Mouse (Mus musculus) liver, adult 2 months (tissue): ENCODE data around the gene Abhd10. TPM values are rescaled to one million over a fixed set of nuclear protein-coding genes. Genes with fewer than 3 reads are reported as not detected.
A peak's percentile ranks its signal among the peaks of the same experiment; 100 is the strongest.

Source experiments
- DNase-seq: peaks from one replicate; pipeline ENCODE4 v3.0.0-alpha.2; 2011; ENCODE audit warnings: low read depth, low spot score; ENCODE audit errors: extremely low read depth
- H3K27ac ChIP-seq: fragments of 200-500 bp; replicated peaks from 2 replicates; pipeline ENCODE4 v1.5.1; 2012; ENCODE audit warnings: low read depth, mild to moderate bottlenecking, control low read depth, inconsistent platforms, low read length; ENCODE audit not compliant: insufficient read depth
- H3K27me3 ChIP-seq: fragments of 200-500 bp; 2 replicates; pipeline ENCODE4 v1.6.1; 2012; ENCODE audit warnings: mild to moderate bottlenecking, moderate library complexity, low read length, inconsistent platforms; ENCODE audit not compliant: control insufficient read depth, insufficient read depth
- H3K36me3 ChIP-seq: fragments of 200-500 bp; 2 replicates; pipeline ENCODE4 v1.6.1; 2012; ENCODE audit warnings: low read length, inconsistent platforms; ENCODE audit not compliant: control insufficient read depth, insufficient read depth
- H3K4me1 ChIP-seq: fragments of 200-500 bp; 2 replicates; pipeline ENCODE4 v1.6.1; 2011; ENCODE audit warnings: low read length; ENCODE audit not compliant: control insufficient read depth, insufficient read depth
- H3K4me3 ChIP-seq: fragments of 200-500 bp; 2 replicates; pipeline ENCODE4 v1.5.1; 2011; ENCODE audit warnings: low read depth, mild to moderate bottlenecking, control low read depth, low read length, moderate library complexity; ENCODE audit not compliant: insufficient read depth
- H3K79me2 ChIP-seq: fragments of 200-500 bp; 2 replicates; pipeline ENCODE4 v1.6.1; 2012; ENCODE audit warnings: inconsistent platforms, mild to moderate bottlenecking, low read length, moderate library complexity; ENCODE audit not compliant: control insufficient read depth, insufficient read depth
- H3K9ac ChIP-seq: fragments of 200-500 bp; 2 replicates; pipeline ENCODE4 v1.6.1; 2012; ENCODE audit warnings: low read depth, mild to moderate bottlenecking, control low read depth, inconsistent platforms, low read length
- CTCF ChIP-seq: fragments of 200-500 bp; IDR thresholded peaks from 2 replicates; pipeline ENCODE4 v1.5.1; 2011; ENCODE audit warnings: low read depth, low read length, control low read depth
- POLR2A ChIP-seq: fragments of 200-500 bp; IDR thresholded peaks from 2 replicates; pipeline ENCODE4 v1.6.1; 2011; ENCODE audit warnings: low read length, control low read depth; ENCODE audit not compliant: insufficient read depth; ENCODE audit errors: extremely low read depth
- WGBS: fragments of 180-500 bp; shearing (Covaris S2); methylation state at CpG from one replicate; pipeline ENCODE4 v1.1.7; 2018; 5-methylcytosine and 5-hydroxymethylcytosine counted together
- polyA plus RNA-seq: library from polyadenylated mRNA; depleted of rRNA; stranded (reverse); fragments of >200 nt; gene quantifications from 2 replicates; pipeline ENCODE4 v1.2.3, GENCODE M21; 2012; rRNA removed
- total RNA-seq: library from RNA; depleted of rRNA; stranded (reverse); fragments of >200 nt; gene quantifications from 2 replicates; pipeline ENCODE4 v1.2.3, GENCODE M21; 2014; rRNA removed

Abhd10 gene
- total and polyA plus RNA-seq, 2 experiments: 4.6 to 5.1 TPM

DNA sequence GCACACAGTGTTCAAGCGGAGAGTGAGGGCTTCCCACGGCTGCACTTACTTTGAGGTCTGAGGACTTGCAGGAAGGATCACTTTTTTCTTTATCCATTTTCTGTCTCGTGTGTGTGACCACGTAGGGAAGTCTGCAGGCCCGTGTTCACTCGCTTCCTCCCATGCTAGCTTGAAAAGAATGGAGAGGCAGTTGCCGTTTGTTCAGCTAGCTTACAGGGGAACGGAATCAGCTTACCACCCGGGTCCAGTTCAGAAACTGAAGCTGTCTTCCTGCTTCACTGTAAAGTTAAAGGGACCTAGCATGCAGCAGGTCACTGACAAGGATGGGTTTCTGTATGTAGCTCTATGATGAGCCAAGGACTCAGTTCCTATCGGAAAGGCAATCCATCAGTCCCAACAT is 49.2 kb downstream of the Abhd10 start, which contains the start of gene Tmprss7:
TSS of gene Tmprss7 (minus strand) at position 101 of the 400 bp plus-strand sequence.
- TF ChIP-seq POLR2A (no peak), CTCF (no peak)
- Histone ChIP-seq H3K27me3 (no peaks in the 10 kb centered on the region), H3K36me3 (no peaks in the 10 kb centered on the region), H3K79me2 (no peaks in the 10 kb centered on the region), H3K9ac (no peak within 1 kb of the TSS), H3K4me3 (no peak within 1 kb of the TSS), H3K4me1 (no peaks in the 10 kb centered on the region), H3K27ac (no peak within 1 kb of the TSS)
- DNase-seq: no peak
- 73% methylated on average over 10 of the region's 10 CpGs for WGBS

DNA sequence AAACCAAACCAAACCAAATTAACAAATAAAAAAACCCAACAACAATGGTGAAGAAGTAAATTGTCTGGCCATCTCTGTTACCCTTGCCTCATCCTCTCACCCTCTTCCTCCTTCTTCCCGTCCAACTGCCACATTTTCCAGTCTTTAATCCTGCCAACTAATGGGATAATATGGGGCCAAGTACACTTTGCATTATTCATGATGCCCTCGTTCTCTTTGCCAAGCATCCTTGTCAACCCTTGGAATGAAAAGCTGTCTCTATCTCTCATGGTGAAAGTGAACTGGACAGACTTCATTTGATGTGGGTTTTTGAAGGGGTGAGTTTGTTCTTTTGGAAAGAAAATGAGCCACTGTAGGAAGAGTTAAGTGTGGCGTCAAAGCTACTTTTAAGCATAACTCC is 49.9 kb downstream of the Abhd10 start:
- no peak overlapping the region for H3K9ac ChIP-seq
- 78% methylated on average over 3 of the region's 3 CpGs for WGBS
- no peak for TF ChIP-seq POLR2A
- no peak for TF ChIP-seq CTCF
- H3K36me3 ChIP-seq: no peaks in the 10 kb centered on the region
- H3K27ac ChIP-seq: no peak overlapping the region
- no peak overlapping the region for H3K4me3 ChIP-seq
- H3K27me3 ChIP-seq: no peaks in the 10 kb centered on the region
- H3K4me1 ChIP-seq: no peaks in the 10 kb centered on the region
- no peaks in the 10 kb centered on the region for H3K79me2 ChIP-seq
- no peak for DNase-seq

DNA sequence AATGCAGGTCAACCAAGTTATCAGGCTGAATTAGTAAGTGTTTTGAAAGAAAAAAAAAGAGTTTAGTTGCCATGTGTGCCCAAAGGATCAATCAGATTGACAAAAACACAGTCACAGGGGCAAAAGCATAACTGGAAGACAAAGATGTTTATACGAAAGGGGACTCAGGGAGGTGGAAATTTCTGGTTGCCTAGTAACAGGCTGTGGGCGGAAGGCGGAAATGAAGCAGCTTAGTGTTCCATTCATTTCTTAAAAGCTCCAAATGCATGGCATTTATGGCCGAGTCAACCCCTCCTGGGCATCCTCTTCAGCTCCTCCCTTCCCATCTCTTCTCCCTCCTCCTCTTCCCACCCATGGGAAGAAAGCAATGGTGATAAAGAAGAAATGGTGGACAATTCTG is 52.6 kb downstream of the Abhd10 start:
- no peak overlapping the region for H3K27ac ChIP-seq
- DNase-seq: no peak
- 76% methylated on average over 4 of the region's 4 CpGs for WGBS
- H3K9ac ChIP-seq: no peak overlapping the region
- TF ChIP-seq POLR2A: no peak
- TF ChIP-seq CTCF: no peak
- H3K4me3 ChIP-seq: no peak overlapping the region
- H3K4me1 ChIP-seq: no peaks in the 10 kb centered on the region
- H3K27me3 ChIP-seq: no peaks in the 10 kb centered on the region
- no peaks in the 10 kb centered on the region for H3K36me3 ChIP-seq
- H3K79me2 ChIP-seq: no peaks in the 10 kb centered on the region

DNA sequence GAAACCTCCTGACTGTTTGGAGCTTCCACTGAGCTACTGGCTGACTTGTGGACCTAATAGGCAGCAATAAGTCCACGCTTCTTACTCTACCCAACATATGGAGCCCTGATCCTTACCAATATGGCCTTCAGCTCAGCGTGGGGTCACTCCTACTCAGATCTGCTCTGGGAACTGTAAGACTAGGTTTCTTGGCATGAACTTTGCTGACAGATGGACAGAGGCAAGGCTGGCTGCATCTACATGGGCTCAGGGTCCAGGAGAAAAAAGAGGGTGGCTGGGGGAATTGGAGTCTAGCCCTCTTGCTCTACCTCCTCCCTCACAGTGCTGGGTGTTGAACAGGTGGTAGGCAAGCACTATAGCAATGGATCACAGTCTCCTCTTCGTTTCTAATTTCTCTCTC is 55.9 kb downstream of the Abhd10 start:
- no peak overlapping the region for H3K4me3 ChIP-seq
- no peak for DNase-seq
- WGBS: 68% methylated on average over 3 of the region's 3 CpGs
- H3K4me1 ChIP-seq: no peaks in the 10 kb centered on the region
- TF ChIP-seq POLR2A: no peak
- no peaks in the 10 kb centered on the region for H3K36me3 ChIP-seq
- H3K27ac ChIP-seq: no peak overlapping the region
- no peaks in the 10 kb centered on the region for H3K79me2 ChIP-seq
- no peaks in the 10 kb centered on the region for H3K27me3 ChIP-seq
- H3K9ac ChIP-seq: no peak overlapping the region

DNA sequence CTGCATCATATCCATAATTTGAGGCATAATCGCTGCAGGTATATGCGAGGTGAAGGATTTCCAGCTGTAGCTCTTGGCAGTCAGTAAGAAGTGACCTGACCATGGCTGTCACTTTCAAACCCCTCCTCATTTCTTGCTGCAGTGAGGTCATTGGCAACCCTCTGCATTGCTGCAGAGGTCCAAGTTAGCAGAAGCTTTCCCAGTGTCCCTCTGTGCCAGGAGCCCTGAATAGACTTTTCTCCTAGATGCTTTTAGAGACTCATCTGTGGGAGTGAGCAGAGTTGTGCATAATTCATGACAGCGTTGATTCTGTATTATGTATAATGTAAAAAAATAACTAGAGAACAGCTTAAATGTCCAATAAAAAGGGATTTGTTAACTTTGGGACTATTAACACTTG is 57.5 kb downstream of the Abhd10 start:
- H3K36me3 ChIP-seq: no peaks in the 10 kb centered on the region
- no peaks in the 10 kb centered on the region for H3K27me3 ChIP-seq
- H3K27ac ChIP-seq: no peak overlapping the region
- no peak overlapping the region for H3K4me3 ChIP-seq
- 68% methylated on average over 3 of the region's 3 CpGs for WGBS
- DNase-seq: no peak
- no peaks in the 10 kb centered on the region for H3K79me2 ChIP-seq
- H3K9ac ChIP-seq: no peak overlapping the region
- no peaks in the 10 kb centered on the region for H3K4me1 ChIP-seq
- no peak for TF ChIP-seq POLR2A
- TF ChIP-seq CTCF: no peak

DNA sequence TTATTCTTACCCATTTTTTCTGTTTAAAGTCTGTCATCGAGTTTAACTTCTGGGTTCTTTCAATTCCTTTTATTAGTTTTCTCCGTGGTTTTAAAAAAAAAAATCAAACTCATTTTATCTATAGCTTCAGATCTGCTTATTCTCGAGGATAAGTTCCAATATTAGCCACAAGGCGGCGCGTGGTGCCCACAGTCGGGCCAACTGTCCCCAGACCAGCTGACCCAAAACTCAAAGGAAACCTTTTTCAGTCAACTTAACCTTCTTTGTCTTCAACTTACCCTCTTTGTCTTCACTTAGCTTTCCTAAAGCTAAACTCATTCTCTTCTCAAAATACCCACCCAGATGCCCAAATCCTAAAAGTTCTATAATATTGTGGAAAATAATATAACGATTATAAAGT is 57.9 kb downstream of the Abhd10 start:
- H3K9ac ChIP-seq: no peak overlapping the region
- 10% methylated on average over 8 of the region's 8 CpGs for WGBS
- TF ChIP-seq POLR2A (no peak), CTCF (peak; percentile 91)
- no peaks in the 10 kb centered on the region for H3K4me1 ChIP-seq
- H3K27ac ChIP-seq: no peak overlapping the region
- DNase-seq: peak; percentile 31
- H3K79me2 ChIP-seq: no peaks in the 10 kb centered on the region
- H3K27me3 ChIP-seq: no peaks in the 10 kb centered on the region
- H3K36me3 ChIP-seq: no peaks in the 10 kb centered on the region
- no peak overlapping the region for H3K4me3 ChIP-seq

Other genes with a start within 250 kb of the Abhd10 start
- 0.46 and 0.74 TPM in 2 replicates for gene Gm609, start 250.0 kb downstream of the Abhd10 start, total RNA-seq
- 0.04 and 0.07 TPM in 2 replicates for gene Gm609, start 250.0 kb downstream of the Abhd10 start, polyA plus RNA-seq
- gene Gm17783, start 210.9 kb downstream of the Abhd10 start, total RNA-seq: not detected in 2 replicates
- not detected in 2 replicates for gene Gm17783, start 210.9 kb downstream of the Abhd10 start, polyA plus RNA-seq
- gene Slc9c1, start 207.6 kb downstream of the Abhd10 start, total RNA-seq: not detected in 2 replicates
- gene Slc9c1, start 207.6 kb downstream of the Abhd10 start, polyA plus RNA-seq: not detected in 2 replicates
- gene Gcsam, start 132.6 kb downstream of the Abhd10 start, total RNA-seq: 0.09 and 0.20 TPM in 2 replicates
- 0.05 and 0.15 TPM in 2 replicates for gene Gcsam, start 132.6 kb downstream of the Abhd10 start, polyA plus RNA-seq
- 0.13 and 0.18 TPM in 2 replicates for gene BC016579, start 88.9 kb downstream of the Abhd10 start, total RNA-seq
- 0.04 TPM in 1 of 2 replicates, not detected in the other for gene BC016579, start 88.9 kb downstream of the Abhd10 start, polyA plus RNA-seq
- under 0.01 and 0.07 TPM in 2 replicates for gene Tmprss7, start 49.3 kb downstream of the Abhd10 start, total RNA-seq
- gene Tmprss7, start 49.3 kb downstream of the Abhd10 start, polyA plus RNA-seq: 0.04 TPM in 1 of 2 replicates, not detected in the other
- 0.54 and 0.55 TPM in 2 replicates for gene Tagln3, start 18.3 kb downstream of the Abhd10 start, total RNA-seq
- 0.09 and 0.43 TPM in 2 replicates for gene Tagln3, start 18.3 kb downstream of the Abhd10 start, polyA plus RNA-seq
- gene Phldb2, start 210.6 kb upstream of the Abhd10 start, total RNA-seq: 51.2 and 58.3 TPM in 2 replicates
- 19.1 and 20.0 TPM in 2 replicates for gene Phldb2, start 210.6 kb upstream of the Abhd10 start, polyA plus RNA-seq